Mouse (Mus musculus): ENCODE data around the gene Sele. TPM values are rescaled to one million over a fixed set of nuclear protein-coding genes. Genes with fewer than 3 reads are reported as not detected.
"Not testable (repeated sequence)": the region's sequence is repeated elsewhere in the genome, so short reads cannot be mapped to it uniquely, and the experiment has no call there.

Sele gene
- polyA plus RNA-seq, 1 experiment from 2014 or later = not detected

DNA sequence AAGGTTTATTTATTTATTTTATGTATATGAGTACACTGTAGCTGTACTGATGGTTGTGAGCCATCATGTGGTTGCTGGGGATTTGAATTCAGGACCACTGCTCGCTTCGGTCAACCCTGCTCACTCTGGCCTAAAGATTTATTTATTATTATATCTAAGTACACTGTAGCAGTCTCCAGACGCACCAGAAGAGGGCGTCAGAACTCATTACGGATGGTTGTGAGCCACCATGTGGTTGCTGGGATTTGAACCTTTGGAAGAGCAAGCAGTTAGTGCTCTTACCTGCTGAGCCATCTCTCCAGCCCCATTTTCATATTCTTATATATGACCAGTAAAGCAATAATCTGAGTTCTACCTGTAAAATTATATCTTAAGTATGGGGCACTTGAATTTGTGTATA is 25.9 kb upstream of the Sele start:
- not testable (repeated sequence) for H3K4me2 ChIP-seq (replicated peaks; ENCODE audit: low read depth, low read length); H3K4me3 ChIP-seq (ENCODE audit: low read depth, low read length); H3K9me3 ChIP-seq (ENCODE audit: control insufficient read depth, low read depth, low read length); H3K27ac ChIP-seq (ENCODE audit: low read length); H3K4me1 ChIP-seq (ENCODE audit: control insufficient read depth, insufficient read depth, low read length); H3K36me3 ChIP-seq (ENCODE audit: control insufficient read depth, insufficient read depth, low read length); ATAC-seq (ENCODE audit: insufficient number of reproducible peaks, insufficient read depth, low FRiP score, low read depth); H3K27me3 ChIP-seq (ENCODE audit: control insufficient read depth, insufficient read depth, low read length); H3K9ac ChIP-seq (replicated peaks; ENCODE audit: low read depth, low read length)
- 78% methylated on average over 5 of the region's 5 CpGs for WGBS

DNA sequence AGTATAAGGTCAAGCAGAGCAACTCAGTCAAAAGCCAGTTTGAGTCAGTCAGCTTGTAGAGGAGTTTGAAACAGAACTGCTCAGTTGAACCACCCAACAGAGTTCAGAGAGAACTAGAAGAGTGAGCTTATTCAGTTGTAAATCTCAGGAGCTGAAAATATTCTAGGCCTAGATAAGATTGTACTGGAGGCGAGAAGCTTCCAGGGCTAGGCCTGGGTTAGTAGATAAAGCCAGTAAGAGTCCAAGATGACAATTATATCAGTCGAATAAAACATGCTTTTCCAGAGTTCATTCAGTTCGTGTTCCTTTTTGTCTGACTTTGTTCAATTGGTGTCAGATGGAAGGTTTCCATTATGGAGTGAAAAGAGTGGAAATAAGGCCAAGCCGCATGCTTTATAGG is 22.3 kb upstream of the Sele start:
- H3K4me2 ChIP-seq (replicated peaks; ENCODE audit: low read depth, low read length) = no peak overlapping the region
- no peak overlapping the region for H3K9ac ChIP-seq (replicated peaks; ENCODE audit: low read depth, low read length)
- H3K27me3 ChIP-seq (ENCODE audit: control insufficient read depth, insufficient read depth, low read length) = no peaks in the 10 kb centered on the region
- no peaks in the 10 kb centered on the region for H3K9me3 ChIP-seq (ENCODE audit: control insufficient read depth, low read depth, low read length)
- no peak overlapping the region for H3K27ac ChIP-seq (ENCODE audit: low read length)
- 84% methylated on average over 4 of the region's 4 CpGs for WGBS
- no peaks in the 10 kb centered on the region for H3K36me3 ChIP-seq (ENCODE audit: control insufficient read depth, insufficient read depth, low read length)
- H3K4me1 ChIP-seq (ENCODE audit: control insufficient read depth, insufficient read depth, low read length) = no peaks in the 10 kb centered on the region
- ATAC-seq (ENCODE audit: insufficient number of reproducible peaks, insufficient read depth, low FRiP score, low read depth) = no peak
- no peak overlapping the region for H3K4me3 ChIP-seq (ENCODE audit: low read depth, low read length)

DNA sequence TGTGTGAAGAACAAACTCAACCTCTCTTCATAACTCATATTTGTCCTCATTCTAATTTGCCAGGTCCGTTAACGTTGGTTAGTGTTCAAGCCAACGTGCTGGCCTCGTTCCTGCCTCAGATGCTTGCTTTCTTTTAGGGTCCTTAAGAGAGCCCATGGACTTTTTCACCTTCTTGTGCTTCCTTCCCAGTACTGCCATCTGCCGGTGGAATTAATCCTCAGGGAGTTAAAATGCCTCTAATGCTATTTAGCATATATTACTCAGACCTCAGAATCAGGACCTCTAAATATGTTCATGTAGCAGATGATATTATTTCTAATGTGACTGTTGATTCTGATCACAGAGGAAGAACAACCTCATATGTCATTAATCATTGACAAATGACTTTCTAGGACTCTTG is 20.6 kb upstream of the Sele start:
- ATAC-seq (ENCODE audit: insufficient number of reproducible peaks, insufficient read depth, low FRiP score, low read depth) = no peak
- H3K27ac ChIP-seq (ENCODE audit: low read length) = no peak overlapping the region
- 60% methylated on average over 5 of the region's 5 CpGs for WGBS
- H3K4me3 ChIP-seq (ENCODE audit: low read depth, low read length) = no peak overlapping the region
- no peaks in the 10 kb centered on the region for H3K27me3 ChIP-seq (ENCODE audit: control insufficient read depth, insufficient read depth, low read length)
- no peak overlapping the region for H3K4me2 ChIP-seq (replicated peaks; ENCODE audit: low read depth, low read length)
- no peaks in the 10 kb centered on the region for H3K9me3 ChIP-seq (ENCODE audit: control insufficient read depth, low read depth, low read length)
- H3K4me1 ChIP-seq (ENCODE audit: control insufficient read depth, insufficient read depth, low read length) = no peaks in the 10 kb centered on the region
- no peaks in the 10 kb centered on the region for H3K36me3 ChIP-seq (ENCODE audit: control insufficient read depth, insufficient read depth, low read length)
- no peak overlapping the region for H3K9ac ChIP-seq (replicated peaks; ENCODE audit: low read depth, low read length)

DNA sequence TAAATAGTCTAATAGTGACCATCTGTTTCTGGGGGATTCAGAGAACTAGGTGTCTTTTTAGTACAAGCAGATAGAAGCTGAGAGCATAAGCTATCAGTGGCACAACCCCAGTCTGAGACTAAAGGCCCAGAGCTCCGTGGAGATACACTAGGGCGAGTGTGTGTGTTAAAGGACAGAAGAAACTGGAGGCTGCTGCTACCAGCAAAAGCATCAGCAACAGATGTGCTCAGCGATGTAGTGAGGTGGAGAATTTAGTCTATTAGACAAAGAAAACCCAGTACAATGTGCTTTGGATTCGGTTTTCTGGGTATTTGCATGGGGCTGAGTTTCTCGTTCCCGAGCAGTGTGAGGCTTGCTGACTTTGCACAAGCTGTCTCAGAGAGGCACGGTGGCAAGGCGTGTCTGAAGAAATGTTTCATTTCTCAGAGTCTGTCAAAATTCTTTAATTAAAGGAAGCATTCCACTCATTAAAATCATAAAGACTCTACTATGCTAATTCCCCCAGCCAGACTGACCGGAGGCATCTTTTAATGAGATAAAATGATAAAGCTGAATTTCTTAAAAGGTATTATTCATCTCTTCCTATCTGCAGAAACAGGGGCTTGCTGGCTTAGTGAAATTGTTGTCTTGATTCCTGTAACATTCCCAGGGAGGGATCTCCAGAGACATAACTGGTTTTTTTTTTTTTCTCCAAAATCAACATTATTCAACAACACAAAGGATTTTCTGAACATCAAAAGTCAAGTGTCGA is 7.5 kb upstream of the Sele start:
- Histone ChIP-seq H3K4me3 (ENCODE audit: low read depth, low read length) (no peak overlapping the region), H3K4me2 (replicated peaks; ENCODE audit: low read depth, low read length) (no peak overlapping the region), H3K9ac (replicated peaks; ENCODE audit: low read depth, low read length) (no peak overlapping the region), H3K9me3 (ENCODE audit: control insufficient read depth, low read depth, low read length) (no peaks in the 10 kb centered on the region), H3K27ac (ENCODE audit: low read length) (no peak overlapping the region), H3K4me1 (ENCODE audit: control insufficient read depth, insufficient read depth, low read length) (no peaks in the 10 kb centered on the region), H3K36me3 (ENCODE audit: control insufficient read depth, insufficient read depth, low read length) (no peaks in the 10 kb centered on the region), H3K27me3 (ENCODE audit: control insufficient read depth, insufficient read depth, low read length) (no peaks in the 10 kb centered on the region)
- no peak for ATAC-seq (ENCODE audit: insufficient number of reproducible peaks, insufficient read depth, low FRiP score, low read depth)
- WGBS = 78% methylated on average over 10 of the region's 10 CpGs

DNA sequence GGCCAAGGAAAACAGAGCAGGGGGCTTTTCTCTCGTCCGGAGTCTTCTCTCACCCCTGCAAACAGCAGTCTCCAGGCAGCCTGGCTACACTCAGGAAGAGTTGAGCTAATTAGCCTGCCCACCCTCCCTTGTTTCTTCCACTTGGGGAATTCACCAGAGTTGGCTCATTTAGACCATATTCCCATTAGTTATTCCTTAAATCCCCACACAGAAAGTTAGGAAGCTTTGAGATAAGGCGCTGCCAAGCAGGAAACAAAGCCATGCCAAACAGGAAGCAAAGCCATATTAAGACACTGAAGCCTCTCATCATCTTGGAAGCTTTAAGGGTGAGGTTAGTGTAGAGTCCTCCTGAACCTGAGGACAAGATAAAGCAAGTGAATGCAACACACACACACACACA is 4.5 kb upstream of the Sele start:
- Histone ChIP-seq H3K27ac (ENCODE audit: low read length) (no peak overlapping the region), H3K27me3 (ENCODE audit: control insufficient read depth, insufficient read depth, low read length) (no peaks in the 10 kb centered on the region), H3K9ac (replicated peaks; ENCODE audit: low read depth, low read length) (no peak overlapping the region), H3K4me2 (replicated peaks; ENCODE audit: low read depth, low read length) (no peak overlapping the region), H3K4me1 (ENCODE audit: control insufficient read depth, insufficient read depth, low read length) (no peaks in the 10 kb centered on the region), H3K36me3 (ENCODE audit: control insufficient read depth, insufficient read depth, low read length) (no peaks in the 10 kb centered on the region), H3K4me3 (ENCODE audit: low read depth, low read length) (no peak overlapping the region), H3K9me3 (ENCODE audit: control insufficient read depth, low read depth, low read length) (no peaks in the 10 kb centered on the region)
- 56% methylated on average over 3 of the region's 3 CpGs for WGBS
- no peak for ATAC-seq (ENCODE audit: insufficient number of reproducible peaks, insufficient read depth, low FRiP score, low read depth)

DNA sequence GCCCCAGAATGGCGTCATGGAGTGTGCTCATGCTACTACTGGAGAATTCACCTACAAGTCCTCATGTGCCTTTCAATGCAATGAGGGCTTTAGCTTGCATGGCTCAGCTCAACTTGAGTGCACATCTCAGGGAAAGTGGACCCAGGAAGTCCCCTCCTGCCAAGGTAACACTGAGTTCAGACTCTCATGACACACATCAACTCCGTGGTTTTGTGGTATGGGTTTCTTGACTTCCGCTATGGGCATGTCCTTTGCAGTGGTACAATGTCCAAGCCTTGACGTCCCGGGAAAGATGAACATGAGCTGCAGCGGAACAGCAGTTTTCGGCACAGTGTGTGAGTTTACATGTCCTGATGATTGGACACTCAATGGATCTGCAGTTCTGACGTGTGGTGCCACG is 5.5 kb downstream of the Sele start:
- WGBS = 93% methylated on average over 9 of the region's 9 CpGs
- Histone ChIP-seq H3K36me3 (ENCODE audit: control insufficient read depth, insufficient read depth, low read length) (no peaks in the 10 kb centered on the region), H3K9ac (replicated peaks; ENCODE audit: low read depth, low read length) (no peak overlapping the region), H3K4me2 (replicated peaks; ENCODE audit: low read depth, low read length) (no peak overlapping the region), H3K4me3 (ENCODE audit: low read depth, low read length) (no peak overlapping the region), H3K27me3 (ENCODE audit: control insufficient read depth, insufficient read depth, low read length) (no peaks in the 10 kb centered on the region), H3K4me1 (ENCODE audit: control insufficient read depth, insufficient read depth, low read length) (no peaks in the 10 kb centered on the region), H3K27ac (ENCODE audit: low read length) (no peak overlapping the region), H3K9me3 (ENCODE audit: control insufficient read depth, low read depth, low read length) (no peaks in the 10 kb centered on the region)
- ATAC-seq (ENCODE audit: insufficient number of reproducible peaks, insufficient read depth, low FRiP score, low read depth) = no peak

DNA sequence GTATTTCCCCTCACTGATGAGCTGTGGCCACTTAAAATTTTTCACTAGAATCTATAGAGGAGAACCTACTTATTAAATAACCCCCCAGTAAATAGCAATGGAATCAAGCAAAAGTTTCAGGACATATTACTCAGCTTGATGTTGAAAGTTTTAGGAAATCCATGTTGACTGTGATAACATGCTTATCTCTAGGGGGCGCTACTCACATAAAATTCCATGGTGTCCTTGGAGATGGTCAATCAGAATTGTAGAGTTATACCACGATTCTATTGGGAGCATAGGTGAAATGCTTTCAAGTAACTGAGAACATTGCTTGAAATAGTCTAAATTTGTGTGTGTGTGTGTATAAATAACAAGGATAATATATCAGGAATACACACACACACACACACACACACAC is 6.8 kb downstream of the Sele start:
- Histone ChIP-seq H3K27me3 (ENCODE audit: control insufficient read depth, insufficient read depth, low read length) (no peaks in the 10 kb centered on the region), H3K36me3 (ENCODE audit: control insufficient read depth, insufficient read depth, low read length) (no peaks in the 10 kb centered on the region), H3K4me3 (ENCODE audit: low read depth, low read length) (no peak overlapping the region), H3K9me3 (ENCODE audit: control insufficient read depth, low read depth, low read length) (no peaks in the 10 kb centered on the region), H3K9ac (replicated peaks; ENCODE audit: low read depth, low read length) (no peak overlapping the region), H3K4me2 (replicated peaks; ENCODE audit: low read depth, low read length) (no peak overlapping the region), H3K4me1 (ENCODE audit: control insufficient read depth, insufficient read depth, low read length) (no peaks in the 10 kb centered on the region), H3K27ac (ENCODE audit: low read length) (no peak overlapping the region)
- WGBS = 46% methylated on average over 2 of the region's 2 CpGs
- ATAC-seq (ENCODE audit: insufficient number of reproducible peaks, insufficient read depth, low FRiP score, low read depth) = no peak

DNA sequence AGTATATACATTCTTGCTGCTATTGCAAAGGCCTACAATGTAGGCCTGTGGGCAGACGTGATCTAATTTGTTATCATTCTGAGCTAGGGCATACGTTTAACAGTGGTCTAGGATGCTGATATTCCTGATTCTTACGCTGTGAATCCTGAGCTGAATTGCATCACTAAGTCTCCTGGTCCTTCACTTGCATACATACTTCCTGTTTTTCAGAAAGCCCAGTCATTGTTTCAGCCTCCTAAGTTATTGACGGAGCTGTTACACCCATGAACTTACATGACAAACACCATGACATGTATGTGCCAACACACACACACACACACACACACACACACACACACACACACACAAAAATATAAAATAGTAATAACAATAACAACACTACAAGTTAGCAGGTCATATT is 12.0 kb downstream of the Sele start:
- no peak for ATAC-seq (ENCODE audit: insufficient number of reproducible peaks, insufficient read depth, low FRiP score, low read depth)
- 82% methylated on average over 4 of the region's 4 CpGs for WGBS
- Histone ChIP-seq H3K27ac (ENCODE audit: low read length) (no peak overlapping the region), H3K36me3 (ENCODE audit: control insufficient read depth, insufficient read depth, low read length) (no peaks in the 10 kb centered on the region), H3K4me2 (replicated peaks; ENCODE audit: low read depth, low read length) (no peak overlapping the region), H3K9ac (replicated peaks; ENCODE audit: low read depth, low read length) (no peak overlapping the region), H3K27me3 (ENCODE audit: control insufficient read depth, insufficient read depth, low read length) (no peaks in the 10 kb centered on the region), H3K4me3 (ENCODE audit: low read depth, low read length) (no peak overlapping the region), H3K4me1 (ENCODE audit: control insufficient read depth, insufficient read depth, low read length) (no peaks in the 10 kb centered on the region), H3K9me3 (ENCODE audit: control insufficient read depth, low read depth, low read length) (no peaks in the 10 kb centered on the region)

DNA sequence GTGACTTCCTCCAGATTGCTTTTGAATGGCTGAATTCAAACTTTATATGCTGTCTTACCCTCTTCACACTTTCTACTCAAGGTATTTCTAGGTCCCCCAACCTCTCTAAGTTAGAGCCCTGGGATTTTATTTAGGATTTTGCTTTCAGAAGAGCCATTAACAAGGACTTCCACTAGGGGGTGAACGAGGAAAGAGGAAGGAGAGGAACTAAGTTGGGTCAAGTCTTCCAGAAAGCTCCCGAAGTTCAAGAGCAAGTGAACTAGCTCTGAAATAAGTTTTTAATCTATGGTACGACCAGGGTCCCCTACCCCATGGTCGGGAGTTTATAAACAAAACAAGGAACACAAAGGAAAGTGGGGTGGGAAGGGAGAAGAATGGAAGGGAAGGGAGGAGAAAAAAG is 13.2 kb downstream of the Sele start:
- no peak for ATAC-seq (ENCODE audit: insufficient number of reproducible peaks, insufficient read depth, low FRiP score, low read depth)
- Histone ChIP-seq H3K4me1 (ENCODE audit: control insufficient read depth, insufficient read depth, low read length) (no peaks in the 10 kb centered on the region), H3K4me3 (ENCODE audit: low read depth, low read length) (no peak overlapping the region), H3K9ac (replicated peaks; ENCODE audit: low read depth, low read length) (no peak overlapping the region), H3K9me3 (ENCODE audit: control insufficient read depth, low read depth, low read length) (no peaks in the 10 kb centered on the region), H3K4me2 (replicated peaks; ENCODE audit: low read depth, low read length) (no peak overlapping the region), H3K27ac (ENCODE audit: low read length) (no peak overlapping the region), H3K36me3 (ENCODE audit: control insufficient read depth, insufficient read depth, low read length) (no peaks in the 10 kb centered on the region), H3K27me3 (ENCODE audit: control insufficient read depth, insufficient read depth, low read length) (no peaks in the 10 kb centered on the region)
- WGBS = 37% methylated on average over 4 of the region's 4 CpGs

Measured in stomach, embryonic 14.5 days (tissue).